Mouse (Mus musculus) embryonic facial prominence, embryonic 14.5 days (tissue): ENCODE measurements at regions not wholly inside any gene's neighbourhood (a gene's known extent, or its start where the extent isn't known, plus 50 kb on each side); places are given as distances from the start of the nearest gene placed in this dataset.
A peak's percentile ranks its signal among the peaks of the same experiment; 100 is the strongest.

Experiments used
- ATAC-seq: fragments of 200-750 bp; cut with Nextera tagmentation; 2 replicates; pipeline ENCODE4 v1.8.0; 2017; ENCODE audit warnings: low read depth, moderate number of reproducible peaks, moderate TSS enrichment
- DNase-seq: peaks from one replicate; pipeline ENCODE4 v3.0.0-alpha.2; 2015; ENCODE audit warnings: low spot score
- H3K27ac ChIP-seq: fragments of 300-500 bp; sonication (generic); replicated peaks from 2 replicates; pipeline ENCODE4 v1.5.1; 2014; ENCODE audit warnings: low read depth, mild to moderate bottlenecking, low read length, moderate library complexity
- H3K27me3 ChIP-seq: fragments of 300-500 bp; sonication (generic); replicated peaks from 2 replicates; pipeline ENCODE4 v1.6.1; 2014; ENCODE audit warnings: low read length; ENCODE audit not compliant: control insufficient read depth, insufficient read depth
- H3K36me3 ChIP-seq: fragments of 300-500 bp; sonication (generic); 2 replicates; pipeline ENCODE4 v1.6.1; 2014; ENCODE audit warnings: low read length, mixed read lengths; ENCODE audit not compliant: control insufficient read depth, insufficient read depth
- H3K4me1 ChIP-seq: fragments of 300-500 bp; sonication (generic); 2 replicates; pipeline ENCODE4 v1.6.1; 2014; ENCODE audit warnings: antibody characterized with exemption, low read length; ENCODE audit not compliant: control insufficient read depth, insufficient read depth
- H3K4me2 ChIP-seq: fragments of 300-500 bp; sonication (generic); 2 replicates; pipeline ENCODE4 v1.6.1; 2014; ENCODE audit warnings: low read depth, mild to moderate bottlenecking, low read length, moderate library complexity, mixed read lengths
- H3K4me3 ChIP-seq: fragments of 300-500 bp; sonication (generic); 2 replicates; pipeline ENCODE4 v1.5.1; 2014; ENCODE audit warnings: low read depth, mild to moderate bottlenecking, low read length
- H3K9ac ChIP-seq: fragments of 300-500 bp; sonication (generic); 2 replicates; pipeline ENCODE4 v1.6.1; 2014; ENCODE audit warnings: low read depth, mild to moderate bottlenecking, low read length, moderate library complexity, mixed read lengths
- H3K9me3 ChIP-seq: fragments of 300-500 bp; sonication (generic); 2 replicates; pipeline ENCODE4 v1.6.1; 2016; ENCODE audit warnings: low read length; ENCODE audit not compliant: control insufficient read depth
- WGBS: fragments of 180-500 bp; shearing (Covaris S2); extraction: QIAGEN DNeasy Blood & Tissue Kit; methylation state at CpG from one replicate; pipeline ENCODE4 v1.1.7; 2014; 5-methylcytosine and 5-hydroxymethylcytosine counted together

DNA sequence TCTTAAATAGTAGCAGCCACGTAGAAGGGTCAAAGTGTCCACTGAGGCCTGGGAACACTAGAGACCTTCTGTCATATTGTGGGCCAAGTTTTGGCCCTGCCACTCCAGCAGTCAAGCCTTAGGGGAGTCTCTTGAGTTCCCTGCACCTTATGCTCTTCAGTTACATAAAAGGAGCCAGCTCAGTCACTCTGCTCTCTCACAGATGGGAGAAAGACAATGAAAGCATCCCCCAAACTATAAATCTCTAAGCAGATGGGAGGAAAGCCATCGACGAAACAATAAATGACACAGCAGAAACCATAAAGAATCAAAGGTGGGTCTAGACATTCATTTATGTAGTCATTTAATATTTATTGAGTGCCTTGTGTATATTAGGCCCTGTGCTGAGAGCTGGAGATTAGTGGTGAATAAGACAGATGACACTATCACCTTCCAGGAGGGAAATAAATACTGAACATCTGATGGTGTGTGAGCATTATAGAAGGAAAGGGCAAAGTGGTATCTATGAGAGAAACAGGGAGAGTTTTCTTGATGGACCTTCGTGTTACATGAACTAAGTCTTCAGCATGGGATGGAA lies 137.5 kb upstream of the Synpr start:
- Histone ChIP-seq H3K36me3 (no peaks in the 10 kb centered on the region), H3K9ac (no peak overlapping the region), H3K4me1 (no peaks in the 10 kb centered on the region), H3K9me3 (no peaks in the 10 kb centered on the region), H3K4me2 (no peak overlapping the region), H3K27ac (no peak overlapping the region), H3K4me3 (no peak overlapping the region), H3K27me3 (no peaks in the 10 kb centered on the region)
- 84% methylated on average over 4 of the region's 4 CpGs for WGBS
- DNase-seq: no peak
- no peak for ATAC-seq

DNA sequence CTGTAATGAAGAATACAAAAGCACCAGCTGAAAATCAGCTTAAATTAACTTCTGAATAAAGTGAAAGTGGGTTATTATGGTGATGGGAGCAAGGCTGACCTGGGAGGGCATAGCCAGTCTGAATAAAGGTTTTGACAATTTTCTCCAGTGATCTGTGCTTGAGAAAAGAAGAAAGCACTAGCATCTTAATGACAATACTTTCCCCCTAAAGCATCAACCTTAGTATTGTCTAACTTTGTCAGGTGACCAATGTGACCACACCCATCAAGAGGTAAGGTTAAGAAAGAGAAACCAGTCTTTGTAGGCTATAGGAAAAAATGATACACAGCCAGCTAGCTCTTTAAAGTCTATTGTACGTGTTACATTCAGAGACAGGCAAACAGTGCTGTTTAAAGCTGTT lies 135.0 kb upstream of the Synpr start:
- Histone ChIP-seq H3K4me2 (no peak overlapping the region), H3K36me3 (no peaks in the 10 kb centered on the region), H3K9ac (no peak overlapping the region), H3K4me3 (no peak overlapping the region), H3K27ac (no peak overlapping the region), H3K27me3 (no peaks in the 10 kb centered on the region), H3K4me1 (no peaks in the 10 kb centered on the region), H3K9me3 (no peaks in the 10 kb centered on the region)
- WGBS: 81% methylated on average over 1 of the region's 1 CpGs
- DNase-seq (no peak), ATAC-seq (no peak)

DNA sequence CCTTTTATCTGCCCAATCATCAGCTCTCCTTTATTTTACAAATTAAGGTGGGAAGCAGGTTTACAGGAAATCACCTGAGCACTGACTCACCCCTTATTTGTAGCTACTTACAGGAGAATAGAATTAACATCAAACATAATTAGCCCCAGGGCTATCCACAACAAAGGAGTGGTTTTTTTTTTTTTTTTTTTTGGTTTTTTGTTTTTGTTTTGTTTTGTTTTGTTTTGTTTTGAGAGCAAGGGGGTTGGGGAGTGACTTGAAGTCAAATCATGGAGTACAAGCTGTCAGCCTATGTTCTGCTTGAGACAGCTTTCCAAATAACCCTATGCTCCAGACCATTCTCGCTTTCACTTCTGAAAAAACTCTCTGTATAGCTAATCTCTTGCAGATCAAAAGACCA lies 132.9 kb upstream of the Synpr start:
- H3K9ac ChIP-seq: no peak overlapping the region
- H3K27ac ChIP-seq: no peak overlapping the region
- WGBS: 73% methylated on average over 1 of the region's 1 CpGs
- DNase-seq (no peak), ATAC-seq (no peak)
- H3K9me3 ChIP-seq: no peaks in the 10 kb centered on the region
- H3K36me3 ChIP-seq: no peaks in the 10 kb centered on the region
- no peaks in the 10 kb centered on the region for H3K4me1 ChIP-seq
- no peak overlapping the region for H3K4me3 ChIP-seq
- no peak overlapping the region for H3K4me2 ChIP-seq
- no peaks in the 10 kb centered on the region for H3K27me3 ChIP-seq

DNA sequence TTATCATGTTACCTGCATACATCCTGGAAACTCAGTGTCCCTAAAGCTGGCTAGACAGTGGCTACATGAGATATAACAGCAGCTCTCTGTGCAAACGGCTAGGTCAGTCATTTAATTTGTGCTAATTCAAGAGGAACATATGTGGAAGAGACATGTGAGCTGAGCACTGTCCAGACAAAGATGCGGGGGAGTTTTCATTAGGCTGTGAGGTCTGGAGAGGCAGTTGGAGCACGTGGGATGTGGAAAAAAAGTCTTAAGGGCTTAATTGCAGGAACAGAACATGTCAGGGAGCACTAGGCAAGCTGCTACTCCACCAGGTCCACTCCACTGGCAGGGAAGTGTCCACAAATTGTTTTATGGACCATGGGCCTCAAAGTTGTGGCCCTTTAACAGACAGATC lies 108.4 kb upstream of the Synpr start:
- ATAC-seq (no peak), DNase-seq (no peak)
- Histone ChIP-seq H3K4me1 (no peaks in the 10 kb centered on the region), H3K9me3 (no peaks in the 10 kb centered on the region), H3K9ac (no peak overlapping the region), H3K27ac (no peak overlapping the region), H3K36me3 (no peaks in the 10 kb centered on the region), H3K27me3 (no peaks in the 10 kb centered on the region), H3K4me2 (no peak overlapping the region), H3K4me3 (no peak overlapping the region)
- WGBS: 56% methylated on average over 3 of the region's 3 CpGs

DNA sequence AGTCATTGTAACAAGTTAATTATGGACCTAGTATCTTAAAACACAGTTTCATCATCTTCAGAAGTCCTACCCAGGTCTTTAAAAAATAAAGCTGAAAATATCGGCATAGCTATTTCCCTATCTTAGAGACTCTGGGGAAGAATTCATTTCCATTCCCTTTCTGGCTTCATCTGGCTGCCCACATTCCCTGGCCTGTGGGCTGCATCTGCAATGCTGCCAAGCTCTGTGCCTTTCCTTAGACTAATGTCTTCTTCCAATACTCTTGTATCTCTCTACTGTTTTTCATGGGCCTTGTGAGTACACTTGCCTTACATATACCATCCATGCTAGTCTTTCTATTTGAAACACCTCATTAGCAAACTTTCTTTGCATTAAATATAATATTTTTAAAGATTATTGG lies 106.7 kb upstream of the Synpr start:
- H3K4me1 ChIP-seq: no peaks in the 10 kb centered on the region
- no peaks in the 10 kb centered on the region for H3K9me3 ChIP-seq
- H3K27ac ChIP-seq: no peak overlapping the region
- 88% methylated on average over 1 of the region's 1 CpGs for WGBS
- no peak overlapping the region for H3K9ac ChIP-seq
- H3K4me3 ChIP-seq: no peak overlapping the region
- no peak overlapping the region for H3K4me2 ChIP-seq
- ATAC-seq (no peak), DNase-seq (no peak)
- no peaks in the 10 kb centered on the region for H3K36me3 ChIP-seq
- no peaks in the 10 kb centered on the region for H3K27me3 ChIP-seq

DNA sequence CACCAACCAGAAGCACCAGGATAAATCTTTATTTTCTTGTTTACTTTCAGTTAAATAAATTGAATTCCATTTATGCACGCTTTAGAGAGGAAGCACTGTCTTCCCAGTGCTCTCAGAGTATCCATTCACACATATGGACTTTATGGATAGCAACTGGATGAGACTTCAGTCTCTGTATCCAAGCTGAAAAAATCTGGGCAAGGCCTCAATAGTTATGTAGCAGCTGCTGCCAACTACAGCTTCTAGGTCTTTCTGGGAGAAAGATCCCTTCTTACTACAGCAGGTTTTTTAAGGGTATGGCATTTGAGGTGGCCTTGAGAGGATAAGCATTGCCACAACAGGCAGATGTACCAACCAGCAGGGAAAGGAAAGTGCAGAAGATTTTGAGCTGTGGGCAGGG lies 93.8 kb upstream of the Synpr start:
- no peak overlapping the region for H3K4me3 ChIP-seq
- no peak overlapping the region for H3K27ac ChIP-seq
- H3K36me3 ChIP-seq: no peaks in the 10 kb centered on the region
- no peak for ATAC-seq
- peak; percentile 49 for DNase-seq
- 55% methylated on average over 1 of the region's 1 CpGs for WGBS
- no peaks in the 10 kb centered on the region for H3K9me3 ChIP-seq
- H3K4me2 ChIP-seq: no peak overlapping the region
- no peak overlapping the region for H3K9ac ChIP-seq
- no peaks in the 10 kb centered on the region for H3K4me1 ChIP-seq
- H3K27me3 ChIP-seq: no peaks in the 10 kb centered on the region

DNA sequence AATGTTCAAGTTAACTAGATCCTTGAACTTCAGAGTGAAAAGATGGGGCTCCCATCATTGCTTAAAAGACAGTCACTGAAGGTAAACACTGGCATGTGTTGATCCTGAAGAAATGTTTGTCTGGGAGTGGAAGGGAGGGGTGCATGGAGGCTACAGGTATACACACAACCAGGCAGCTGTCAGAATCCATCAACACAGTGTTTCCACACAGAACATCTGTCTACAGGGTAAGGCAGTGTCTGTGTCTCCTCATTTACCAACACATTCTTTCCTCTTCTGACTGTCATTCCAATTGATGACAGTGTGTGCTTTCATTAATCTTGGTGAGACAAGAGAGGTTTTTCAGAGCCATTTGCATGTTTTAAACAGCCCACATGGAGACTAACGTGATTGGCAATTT lies 91.8 kb upstream of the Synpr start:
- Histone ChIP-seq H3K27ac (no peak overlapping the region), H3K4me2 (no peak overlapping the region), H3K4me3 (no peak overlapping the region), H3K9me3 (no peaks in the 10 kb centered on the region), H3K36me3 (no peaks in the 10 kb centered on the region), H3K4me1 (no peaks in the 10 kb centered on the region), H3K9ac (no peak overlapping the region), H3K27me3 (no peaks in the 10 kb centered on the region)
- ATAC-seq (no peak), DNase-seq (peak; percentile 13)
- WGBS: 24% methylated on average over 1 of the region's 1 CpGs

DNA sequence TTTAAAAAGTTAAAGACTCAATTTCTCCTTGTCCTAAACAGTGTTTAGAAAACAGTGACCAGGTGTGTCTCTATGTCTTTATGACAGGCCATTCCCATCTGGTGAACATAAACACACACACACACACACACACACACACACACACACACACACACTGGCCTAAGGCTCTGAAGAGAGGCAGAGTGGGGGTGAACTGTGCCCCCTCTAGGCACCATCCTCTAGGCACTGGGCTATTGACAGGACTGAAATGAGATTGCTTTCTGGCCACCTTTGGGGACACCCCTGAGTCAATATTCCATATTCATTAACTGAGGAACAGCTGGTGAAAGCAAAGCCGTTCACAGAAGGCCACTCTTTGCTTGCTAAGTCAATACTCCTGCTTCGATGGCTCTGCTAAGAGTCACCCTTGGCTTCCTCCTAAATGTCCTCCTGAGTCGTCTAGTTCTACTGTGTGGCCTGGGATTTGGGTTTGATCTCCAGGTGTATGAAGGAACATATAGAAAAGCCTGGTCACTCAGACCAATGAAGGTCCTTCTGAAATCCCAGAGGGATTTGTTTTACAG lies 87.2 kb upstream of the Synpr start:
- ATAC-seq: no peak
- Histone ChIP-seq H3K36me3 (no peaks in the 10 kb centered on the region), H3K4me3 (no peak overlapping the region), H3K27ac (no peak overlapping the region), H3K4me1 (no peaks in the 10 kb centered on the region), H3K4me2 (no peak overlapping the region), H3K9me3 (no peaks in the 10 kb centered on the region), H3K9ac (no peak overlapping the region), H3K27me3 (no peaks in the 10 kb centered on the region)
- no peak for DNase-seq
- 72% methylated on average over 3 of the region's 3 CpGs for WGBS

DNA sequence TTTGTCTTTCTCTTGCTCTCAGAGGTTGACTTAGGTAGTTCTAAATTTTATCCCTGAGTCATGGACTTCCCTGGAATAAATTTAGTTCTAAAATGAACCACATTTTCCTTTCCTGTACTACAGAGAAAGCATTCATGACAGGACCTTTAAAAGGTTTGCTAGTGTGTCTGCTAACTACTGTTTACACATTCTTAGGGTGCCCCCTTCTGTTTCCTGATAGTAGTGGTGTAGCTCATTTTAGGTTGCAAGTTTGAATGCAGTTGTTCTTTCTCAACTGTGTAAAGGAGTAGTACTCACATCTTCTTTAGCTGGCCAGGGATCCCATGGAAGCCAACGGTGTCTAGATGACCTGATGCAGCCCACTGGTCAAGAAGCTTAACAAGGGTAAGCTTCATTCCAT lies 86.1 kb upstream of the Synpr start:
- no peak overlapping the region for H3K4me3 ChIP-seq
- 45% methylated on average over 1 of the region's 1 CpGs for whole genome bisulfite sequencing
- ATAC-seq (peak; percentile 37; the same call in 1 of the 2 replicates), DNase-seq (peak; percentile 69)
- H3K27me3 ChIP-seq: no peaks in the 10 kb centered on the region
- no peak overlapping the region for H3K9ac ChIP-seq
- H3K27ac ChIP-seq: no peak overlapping the region
- no peaks in the 10 kb centered on the region for H3K4me1 ChIP-seq
- no peak overlapping the region for H3K4me2 ChIP-seq
- H3K9me3 ChIP-seq: no peaks in the 10 kb centered on the region
- H3K36me3 ChIP-seq: no peaks in the 10 kb centered on the region
